ENCODE assay signal across 8 mouse cellular contexts in the genomic region with DNA sequence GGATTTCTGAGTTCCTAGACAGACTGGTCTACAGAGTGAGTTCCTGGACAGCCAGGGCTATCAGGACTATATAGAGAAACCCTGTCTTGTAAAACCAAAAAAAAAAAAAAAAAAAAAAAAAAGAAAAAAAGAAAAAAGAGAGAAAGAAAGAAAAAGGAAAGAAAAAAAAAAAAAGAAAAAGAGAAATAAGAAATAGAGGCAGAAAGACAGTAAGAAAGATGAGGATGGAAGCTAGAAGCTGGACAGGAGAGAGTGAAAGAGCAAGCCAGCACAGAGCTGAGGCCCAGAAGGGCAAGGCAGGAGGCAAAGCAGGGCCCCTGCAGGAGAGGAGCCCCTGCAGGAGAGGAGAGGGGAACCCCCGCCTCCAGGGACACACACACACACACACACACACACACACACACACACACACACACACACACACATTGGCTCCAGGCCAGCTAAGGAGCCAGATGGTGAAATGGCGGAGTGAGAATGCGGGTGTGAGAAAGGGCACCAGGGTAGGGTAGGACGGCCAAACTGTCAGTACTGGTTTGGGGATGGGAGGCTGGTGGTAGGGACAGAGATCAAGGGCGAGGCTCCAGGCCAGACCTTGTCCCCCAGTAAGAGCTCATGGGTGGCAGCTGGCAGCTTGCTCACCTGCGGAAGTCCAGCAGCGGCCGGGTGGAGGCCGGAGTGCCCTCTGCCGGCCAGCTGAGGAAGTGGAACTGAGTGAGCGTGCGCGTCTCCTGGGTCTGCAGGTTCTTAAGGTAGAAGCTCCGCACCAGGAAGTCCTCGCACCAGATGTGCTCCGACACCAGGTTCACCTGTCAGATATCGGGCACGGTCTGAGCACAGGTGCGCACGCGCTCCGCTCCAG. TPM values are rescaled to one million over a fixed set of nuclear protein-coding genes. Genes with fewer than 3 reads are reported as not detected.
DNase-seq lines count a peak whose midpoint lies in the region; ATAC-seq and TF ChIP-seq lines count a peak whose summit lies in the region.

No protein-coding gene starts in this region.

- H3K4me1 ChIP-seq in intestine, postnatal 0 days (replicated peaks; ENCODE audit: control insufficient read depth, insufficient read depth, low read length): no peaks in the 10 kb centered on the region
- H3K4me1 ChIP-seq in liver, postnatal 0 days (ENCODE audit: insufficient read depth): peaks cover 11% of the 10 kb centered on the region
- peaks cover 30% of the 10 kb centered on the region for H3K4me1 ChIP-seq in neural tube, embryonic 13.5 days (replicated peaks)
- H3K4me1 ChIP-seq in testis, adult 2 months (ENCODE audit: control insufficient read depth, insufficient read depth, low read length): peaks cover 18% of the 10 kb centered on the region

- H3K9ac ChIP-seq in intestine, postnatal 0 days (ENCODE audit: low read depth, low read length): no peak overlapping the region
- H3K9ac ChIP-seq in liver, postnatal 0 days (replicated peaks): peak overlapping the region; percentile 5
- H3K9ac ChIP-seq in neural tube, embryonic 13.5 days: 0 out of 2 replicates have a peak overlapping the region, but pooled peaks have one; percentile 23

- peak; percentile 70 to 76 for DNase-seq in left cerebral cortex, adult 18-20 months (ENCODE audit: low spot score in 2 of 2)
- DNase-seq in left cerebral cortex, adult 11 months (ENCODE audit: low spot score): no peak
- DNase-seq in embryo, embryonic 10 days (ENCODE audit: low spot score): peak; percentile 74
- DNase-seq in heart, adult 11 months: peak; percentile 97
- peak; percentile 89 for DNase-seq in liver, postnatal 0 days

- ATAC-seq in intestine, postnatal 0 days: peak; percentile 84
- peak; percentile 77 for ATAC-seq in liver, postnatal 0 days
- ATAC-seq in neural tube, embryonic 13.5 days (ENCODE audit: low read depth): peak; percentile 38; the same call in 1 of the 2 replicates

- TF ChIP-seq EP300 in liver, postnatal 0 days (IDR thresholded peaks at IDR 0.05; ENCODE audit: low read depth): no peak

- peak; percentile 96 for TF ChIP-seq CTCF in intestine, postnatal 0 days (IDR thresholded peaks at IDR 0.05; ENCODE audit: low read depth)
- TF ChIP-seq CTCF in liver, postnatal 0 days (IDR thresholded peaks at IDR 0.05; ENCODE audit: low read depth): peak; percentile 98
- TF ChIP-seq CTCF in testis, adult 2 months (IDR thresholded peaks at IDR 0.05; ENCODE audit: control insufficient read depth, insufficient read depth, insufficient replicate concordance, low read depth, low read length): peak; percentile 83

- no peaks in the 10 kb centered on the region for H3K36me3 ChIP-seq in intestine, postnatal 0 days (ENCODE audit: control insufficient read depth, insufficient read depth)
- no peaks in the 10 kb centered on the region for H3K36me3 ChIP-seq in liver, postnatal 0 days (replicated peaks; ENCODE audit: insufficient read depth, low read length)
- no peaks in the 10 kb centered on the region for H3K36me3 ChIP-seq in neural tube, embryonic 13.5 days
- H3K36me3 ChIP-seq in testis, adult 2 months (ENCODE audit: control insufficient read depth, insufficient read depth, low read length): no peaks in the 10 kb centered on the region

- H3K9me3 ChIP-seq in intestine, postnatal 0 days (ENCODE audit: control insufficient read depth): no peaks in the 10 kb centered on the region
- H3K9me3 ChIP-seq in liver, postnatal 0 days (ENCODE audit: low read length): no peaks in the 10 kb centered on the region
- no peaks in the 10 kb centered on the region for H3K9me3 ChIP-seq in neural tube, embryonic 13.5 days

- peak overlapping the region; percentile 24; the same call in 1 of the 2 replicates for H3K4me3 ChIP-seq in intestine, postnatal 0 days (ENCODE audit: low read depth, low read length)
- H3K4me3 ChIP-seq in liver, postnatal 0 days (ENCODE audit: low read depth, low read length): peak overlapping the region; percentile 25; the same call in 1 of the 2 replicates
- H3K4me3 ChIP-seq in neural tube, embryonic 13.5 days: peak overlapping the region; percentile 25; the same call in 1 of the 2 replicates
- H3K4me3 ChIP-seq in testis, adult 2 months (ENCODE audit: control insufficient read depth, low read depth, low read length): peak overlapping the region; percentile 80

- no peak for TF ChIP-seq POLR2A in testis, adult 2 months (IDR thresholded peaks at IDR 0.05; ENCODE audit: control insufficient read depth, low read depth, low read length)

- peak overlapping the region; percentile 41; the same call in 1 of the 2 replicates for H3K27ac ChIP-seq in intestine, postnatal 0 days (ENCODE audit: low read depth, low read length)
- H3K27ac ChIP-seq in liver, postnatal 0 days (ENCODE audit: low read depth): peak overlapping the region; percentile 34; the same call in 1 of the 2 replicates
- no peak overlapping the region for H3K27ac ChIP-seq in neural tube, embryonic 13.5 days (replicated peaks)
- H3K27ac ChIP-seq in testis, adult 2 months (ENCODE audit: control insufficient read depth, insufficient read depth, low read depth, low read length): no peak overlapping the region

- H3K4me2 ChIP-seq in intestine, postnatal 0 days (replicated peaks; ENCODE audit: low read depth): peak overlapping the region; percentile 62
- peak overlapping the region; percentile 69 for H3K4me2 ChIP-seq in liver, postnatal 0 days (ENCODE audit: low read depth, low read length)
- peak overlapping the region; percentile 49 for H3K4me2 ChIP-seq in neural tube, embryonic 13.5 days

- 3% methylated on average over 21 of the region's 22 CpGs for WGBS in intestine, postnatal 0 days
- 5% methylated on average over 21 of the region's 22 CpGs for WGBS in liver, postnatal 0 days (ENCODE audit: insufficient replicate concordance)
- WGBS in neural tube, embryonic 13.5 days: 5% methylated on average over 21 of the region's 22 CpGs

- H3K27me3 ChIP-seq in intestine, postnatal 0 days (replicated peaks; ENCODE audit: control insufficient read depth, insufficient read depth, low read length): no peaks in the 10 kb centered on the region
- H3K27me3 ChIP-seq in liver, postnatal 0 days (ENCODE audit: insufficient read depth, low read length): no peaks in the 10 kb centered on the region
- H3K27me3 ChIP-seq in neural tube, embryonic 13.5 days: peaks cover 7% of the 10 kb centered on the region; the same call in 1 of the 2 replicates
- H3K27me3 ChIP-seq in testis, adult 2 months (ENCODE audit: control insufficient read depth, insufficient read depth, low read length): no peaks in the 10 kb centered on the region

RNA-seq across cellular contexts. Expression of gene Ptprn, which starts 13.0 kb away (rescaled TPM):
- 100 to 1,000 TPM; 480 to 486 TPM for total RNA-seq in left cerebral cortex, adult 18-20 months (2021)
- polyA plus RNA-seq in intestine, postnatal 0 days (2015; fragmentation: Nextera tagmentation; extraction: Ambion mirVana): 3.0 TPM in 2 replicates
- 0.02 and 0.09 TPM in 2 replicates for polyA plus RNA-seq in liver, postnatal 0 days (2015; fragmentation: Nextera tagmentation; extraction: Ambion mirVana)
- 15.8 and 19.2 TPM in 2 replicates for polyA plus RNA-seq in neural tube, embryonic 13.5 days (2015; fragmentation: Nextera tagmentation; extraction: Ambion mirVana)
- 0.41 and 0.49 TPM in 2 replicates for polyA plus RNA-seq in testis, adult 2 months (2012; rRNA removed)

RNA-seq across cellular contexts. Expression of gene Dnajb2, which starts 15.1 kb away (rescaled TPM):
- total RNA-seq in left cerebral cortex, adult 18-20 months (2021): 100 to 1,000 TPM; 107 to 116 TPM
- polyA plus RNA-seq in intestine, postnatal 0 days (2015; fragmentation: Nextera tagmentation; extraction: Ambion mirVana): 10.9 and 11.4 TPM in 2 replicates
- 29.0 and 31.0 TPM in 2 replicates for polyA plus RNA-seq in liver, postnatal 0 days (2015; fragmentation: Nextera tagmentation; extraction: Ambion mirVana)
- polyA plus RNA-seq in neural tube, embryonic 13.5 days (2015; fragmentation: Nextera tagmentation; extraction: Ambion mirVana): 68.2 and 73.0 TPM in 2 replicates
- 298 and 299 TPM in 2 replicates for polyA plus RNA-seq in testis, adult 2 months (2012; rRNA removed)

RNA-seq across cellular contexts. Expression of gene A630095N17Rik, which starts 19.4 kb away (rescaled TPM):
- total RNA-seq in left cerebral cortex, adult 18-20 months (2021): not detected
- polyA plus RNA-seq in intestine, postnatal 0 days (2015; fragmentation: Nextera tagmentation; extraction: Ambion mirVana): not detected in 2 replicates
- polyA plus RNA-seq in liver, postnatal 0 days (2015; fragmentation: Nextera tagmentation; extraction: Ambion mirVana): 0.18 TPM in 1 of 2 replicates, not detected in the other
- polyA plus RNA-seq in neural tube, embryonic 13.5 days (2015; fragmentation: Nextera tagmentation; extraction: Ambion mirVana): not detected in 2 replicates
- 10.2 and 12.7 TPM in 2 replicates for polyA plus RNA-seq in testis, adult 2 months (2012; rRNA removed)

RNA-seq across cellular contexts. Expression of gene Resp18, which starts 26.9 kb away (rescaled TPM):
- 100 to 1,000 TPM; 169 to 185 TPM for total RNA-seq in left cerebral cortex, adult 18-20 months (2021)
- 12.9 and 15.9 TPM in 2 replicates for polyA plus RNA-seq in intestine, postnatal 0 days (2015; fragmentation: Nextera tagmentation; extraction: Ambion mirVana)
- not detected in 2 replicates for polyA plus RNA-seq in liver, postnatal 0 days (2015; fragmentation: Nextera tagmentation; extraction: Ambion mirVana)
- 116 and 131 TPM in 2 replicates for polyA plus RNA-seq in neural tube, embryonic 13.5 days (2015; fragmentation: Nextera tagmentation; extraction: Ambion mirVana)
- 0.20 TPM in 1 of 2 replicates, not detected in the other for polyA plus RNA-seq in testis, adult 2 months (2012; rRNA removed)

RNA-seq across cellular contexts. Expression of gene Tuba4a, which starts 31.7 kb away (rescaled TPM):
- total RNA-seq in left cerebral cortex, adult 18-20 months (2021): 100 to 1,000 TPM; 630 to 703 TPM
- polyA plus RNA-seq in intestine, postnatal 0 days (2015; fragmentation: Nextera tagmentation; extraction: Ambion mirVana): 113 and 119 TPM in 2 replicates
- polyA plus RNA-seq in liver, postnatal 0 days (2015; fragmentation: Nextera tagmentation; extraction: Ambion mirVana): 291 and 298 TPM in 2 replicates
- 10.5 and 10.6 TPM in 2 replicates for polyA plus RNA-seq in neural tube, embryonic 13.5 days (2015; fragmentation: Nextera tagmentation; extraction: Ambion mirVana)
- 163 and 204 TPM in 2 replicates for polyA plus RNA-seq in testis, adult 2 months (2012; rRNA removed)

Comparison
In these comparisons a context has a peak if more than half of its experiments do, and no peak if none do; other contexts are left out.
1. H3K27ac ChIP-seq: peak in intestine, postnatal 0 days (single experiment) and liver, postnatal 0 days (single experiment); none in neural tube, embryonic 13.5 days (single experiment) and testis, adult 2 months (single experiment).
2. H3K4me3 ChIP-seq: peak in every context shown above with its lines; median percentile 80 in testis, adult 2 months; 25 in liver, postnatal 0 days; 25 in neural tube, embryonic 13.5 days; 24 in intestine, postnatal 0 days.
3. Peak in every context shown above with its lines, with median percentiles within 50 percentile points of each other: ATAC-seq, H3K4me2 ChIP-seq and CTCF ChIP-seq.